Mouse (Mus musculus) small intestine, adult 2 months (tissue): ENCODE results near the gene Uox. TPM values are rescaled to one million over a fixed set of nuclear protein-coding genes. Genes with fewer than 3 reads are reported as not detected.

ENCODE experiments used
- H3K27ac ChIP-seq: fragments of 200-500 bp; 2 replicates; pipeline ENCODE4 v1.5.1; 2012; ENCODE audit warnings: low read depth, low read length, control low read depth, inconsistent platforms; ENCODE audit not compliant: insufficient read depth
- H3K27me3 ChIP-seq: fragments of 200-500 bp; 2 replicates; pipeline ENCODE4 v1.6.1; 2012; ENCODE audit warnings: mild to moderate bottlenecking, moderate library complexity, low read length, inconsistent platforms; ENCODE audit not compliant: control insufficient read depth, insufficient read depth
- H3K36me3 ChIP-seq: fragments of 200-500 bp; 2 replicates; pipeline ENCODE4 v1.6.1; 2012; ENCODE audit warnings: mild to moderate bottlenecking, low read length, control low read depth, inconsistent platforms; ENCODE audit not compliant: control insufficient read depth, insufficient read depth
- H3K4me1 ChIP-seq: fragments of 200-500 bp; 2 replicates; pipeline ENCODE4 v1.6.1; 2012; ENCODE audit warnings: low read length, inconsistent platforms, mixed read lengths; ENCODE audit not compliant: control insufficient read depth, insufficient read depth, insufficient read length
- H3K4me3 ChIP-seq: fragments of 200-500 bp; 2 replicates; pipeline ENCODE4 v1.5.1; 2012; ENCODE audit warnings: low read depth, mild to moderate bottlenecking, control low read depth, inconsistent platforms, low read length, moderate library complexity
- CTCF ChIP-seq: fragments of 200-500 bp; IDR thresholded peaks from 2 replicates; pipeline ENCODE4 v1.5.1; 2012; ENCODE audit warnings: low read depth, mild to moderate bottlenecking, control low read depth, inconsistent platforms, low read length, moderate library complexity, mixed read lengths; ENCODE audit not compliant: insufficient replicate concordance, insufficient read length; ENCODE audit errors: extremely low read depth
- POLR2A ChIP-seq: fragments of 200-500 bp; IDR thresholded peaks from 2 replicates; pipeline ENCODE4 v1.6.1; 2012; ENCODE audit warnings: low read depth, mild to moderate bottlenecking, control low read depth, inconsistent platforms, low read length, moderate library complexity
- WGBS: fragments of 180-500 bp; shearing (Covaris S2); methylation state at CpG from one replicate; pipeline ENCODE4 v1.1.7; 2018; 5-methylcytosine and 5-hydroxymethylcytosine counted together
- polyA plus RNA-seq: library from polyadenylated mRNA; depleted of rRNA; stranded (reverse); fragments of >200 nt; gene quantifications from 2 replicates; pipeline ENCODE4 v1.2.3, GENCODE M21; 2012

Gene Uox
- polyA plus RNA-seq, 1 experiment, result 0.11 TPM

- Histone ChIP-seq H3K4me3 (no peak overlapping the region), H3K36me3 (no peaks in the 10 kb centered on the region), H3K27me3 (no peaks in the 10 kb centered on the region), H3K27ac (no peak overlapping the region), H3K4me1 (no peaks in the 10 kb centered on the region)
- TF ChIP-seq POLR2A, result no peak
- no peak for TF ChIP-seq CTCF
- 85% methylated on average over 7 of the region's 7 CpGs for WGBS
These were observed 15.4 kb upstream of the Uox start for GRCm38 (mm10) chr3:146554816-146555215.

- Histone ChIP-seq H3K4me3 (no peak overlapping the region), H3K27ac (no peak overlapping the region), H3K4me1 (no peaks in the 10 kb centered on the region), H3K36me3 (no peaks in the 10 kb centered on the region), H3K27me3 (no peaks in the 10 kb centered on the region)
- TF ChIP-seq CTCF, result no peak
- no peak for TF ChIP-seq POLR2A
- WGBS, result 71% methylated on average over 1 of the region's 1 CpGs
These were observed 13.7 kb upstream of the Uox start for GRCm38 (mm10) chr3:146556567-146556966.

DNA sequence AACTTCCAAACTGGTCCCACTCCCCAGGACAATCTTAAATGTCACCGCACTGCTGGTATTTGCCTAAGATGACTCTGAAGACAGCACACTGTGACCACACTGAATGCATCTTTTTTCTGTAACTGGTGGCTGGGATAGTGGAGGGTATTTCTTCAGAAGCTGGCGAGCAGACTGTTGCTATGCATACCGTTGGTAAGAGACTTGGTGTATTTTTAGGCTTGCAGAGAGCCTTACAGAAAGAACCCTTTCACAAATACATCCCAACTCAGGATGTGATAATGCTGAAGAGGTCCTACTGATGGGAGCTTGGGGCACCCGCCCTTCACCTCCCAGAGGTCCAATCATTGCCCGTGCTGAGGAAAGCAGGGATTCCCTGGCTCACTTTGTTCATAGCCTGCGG lies 12.7 kb upstream of the Uox start:
- 87% methylated on average over 6 of the region's 6 CpGs for WGBS
- TF ChIP-seq POLR2A (no peak), CTCF (no peak)
- no peaks in the 10 kb centered on the region for H3K36me3 ChIP-seq
- no peak overlapping the region for H3K4me3 ChIP-seq
- no peaks in the 10 kb centered on the region for H3K4me1 ChIP-seq
- H3K27me3 ChIP-seq, result no peaks in the 10 kb centered on the region
- no peak overlapping the region for H3K27ac ChIP-seq

- Histone ChIP-seq H3K4me3 (no peak overlapping the region), H3K27ac (no peak overlapping the region), H3K4me1 (peaks cover 4% of the 10 kb centered on the region; the same call in 1 of the 2 replicates), H3K36me3 (no peaks in the 10 kb centered on the region), H3K27me3 (no peaks in the 10 kb centered on the region)
- 86% methylated on average over 7 of the region's 7 CpGs for WGBS
- no peak for TF ChIP-seq POLR2A
- TF ChIP-seq CTCF, result no peak
These were observed 7.3 kb upstream of the Uox start for GRCm38 (mm10) chr3:146562936-146563335.

DNA sequence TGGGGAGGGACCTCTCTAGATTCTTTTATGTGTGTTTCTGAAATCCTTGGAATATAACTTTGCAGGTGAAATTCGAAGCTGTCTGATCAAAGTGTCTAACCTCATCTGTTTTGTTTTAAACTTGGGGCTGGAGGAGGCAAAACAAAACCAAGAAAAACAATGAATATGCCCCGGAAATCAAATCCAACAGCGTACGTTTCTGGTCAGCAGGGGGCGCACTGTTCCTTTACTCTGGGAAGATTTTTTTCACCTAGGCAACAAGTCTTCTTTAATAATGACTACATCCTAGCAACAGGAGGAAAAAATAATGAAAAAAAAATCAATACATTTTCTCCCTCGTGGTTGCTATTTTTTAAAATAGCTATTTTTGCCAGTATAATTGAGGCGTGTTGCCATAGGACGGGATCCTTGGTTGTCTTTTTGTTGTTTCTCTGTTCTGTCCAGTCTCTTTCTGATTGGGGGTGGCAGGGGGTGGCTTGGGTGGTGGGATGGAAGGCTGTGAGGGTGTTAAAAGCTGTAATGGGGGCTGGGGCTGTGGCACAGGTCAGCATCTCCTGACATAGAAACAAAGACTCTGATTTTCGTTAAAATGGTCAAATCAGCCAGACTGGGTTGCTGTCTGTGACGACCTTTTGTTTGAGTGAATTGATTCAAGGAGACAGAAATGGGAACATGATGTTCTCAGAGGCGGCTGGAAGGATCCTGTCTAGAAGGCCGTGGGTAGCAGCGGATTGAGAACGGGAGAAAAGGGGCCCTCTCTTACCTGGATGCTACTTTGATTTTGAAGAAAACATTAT lies 5.8 kb upstream of the Uox start:
- H3K27me3 ChIP-seq, result no peaks in the 10 kb centered on the region
- no peaks in the 10 kb centered on the region for H3K36me3 ChIP-seq
- H3K4me3 ChIP-seq, result no peak overlapping the region
- H3K27ac ChIP-seq, result no peak overlapping the region
- TF ChIP-seq POLR2A, result no peak
- peak; percentile 13; the same call in 1 of the 2 replicates for TF ChIP-seq CTCF
- WGBS, result 41% methylated on average over 14 of the region's 14 CpGs
- peaks cover 9% of the 10 kb centered on the region for H3K4me1 ChIP-seq

GRCm38 (mm10) chr3:146565065-146565411 lies 5.2 kb upstream of the Uox start:
- no peak overlapping the region for H3K4me3 ChIP-seq
- no peak for TF ChIP-seq CTCF
- TF ChIP-seq POLR2A, result no peak
- H3K27ac ChIP-seq, result no peak overlapping the region

GRCm38 (mm10) chr3:146567366-146567765 lies 2.9 kb upstream of the Uox start:
- Histone ChIP-seq H3K4me1 (peaks cover 12% of the 10 kb centered on the region), H3K36me3 (no peaks in the 10 kb centered on the region), H3K27ac (peak overlapping the region; percentile 50), H3K4me3 (peak overlapping the region; percentile 3; the same call in 1 of the 2 replicates), H3K27me3 (no peaks in the 10 kb centered on the region)
- WGBS, result 21% methylated on average over 7 of the region's 7 CpGs
- TF ChIP-seq CTCF, result no peak
- TF ChIP-seq POLR2A, result no peak

More at GRCm38 (mm10) chr3:146565065-146565411, 5.2 kb upstream of the Uox start:
- H3K27me3 ChIP-seq, result no peaks in the 10 kb centered on the region
- peaks cover 12% of the 10 kb centered on the region for H3K4me1 ChIP-seq
- H3K36me3 ChIP-seq, result no peaks in the 10 kb centered on the region
- 89% methylated on average over 1 of the region's 1 CpGs for WGBS
